Mouse (Mus musculus) G1E-ER4 (cell line): Measurements from ENCODE around the gene Hist1h3i. TPM values are rescaled to one million over a fixed set of nuclear protein-coding genes. Genes with fewer than 3 reads are reported as not detected.
"Not testable (repeated sequence)": the region's sequence is repeated elsewhere in the genome, so short reads cannot be mapped to it uniquely, and the experiment has no call there.

Experiments used
- GATA1 ChIP-seq: IDR thresholded peaks from one replicate; pipeline ENCODE4 v1.8.0; 2012; ENCODE audit warnings: low read length, inconsistent platforms
- polyA plus RNA-seq: library from polyadenylated mRNA; stranded (reverse); fragments of >175 nt; gene quantifications from 2 replicates; pipeline ENCODE4 v1.2.3, GENCODE M21; 2012

Gene Hist1h3i
- 36.7 and 37.8 TPM in 2 replicates for polyA plus RNA-seq

DNA sequence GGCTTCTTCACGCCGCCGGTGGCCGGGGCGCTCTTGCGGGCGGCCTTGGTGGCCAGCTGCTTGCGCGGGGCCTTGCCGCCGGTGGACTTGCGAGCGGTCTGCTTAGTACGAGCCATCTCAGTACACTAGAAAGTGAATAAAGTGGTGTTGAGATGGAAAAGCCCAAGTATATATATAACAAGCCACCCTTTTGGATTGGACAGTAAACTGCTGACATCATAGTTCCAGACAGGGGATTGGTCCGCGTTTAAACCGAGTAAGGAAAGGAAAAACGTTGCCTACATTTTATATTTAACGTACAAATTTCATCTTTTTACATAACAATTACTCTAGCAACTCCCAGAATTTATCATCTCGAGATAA lies at the start of gene Hist1h3i:
Gene Hist1h3i, minus strand, starts transcription at position 116 of the 363 bp plus-strand sequence.
- no peak for TF ChIP-seq GATA1

DNA sequence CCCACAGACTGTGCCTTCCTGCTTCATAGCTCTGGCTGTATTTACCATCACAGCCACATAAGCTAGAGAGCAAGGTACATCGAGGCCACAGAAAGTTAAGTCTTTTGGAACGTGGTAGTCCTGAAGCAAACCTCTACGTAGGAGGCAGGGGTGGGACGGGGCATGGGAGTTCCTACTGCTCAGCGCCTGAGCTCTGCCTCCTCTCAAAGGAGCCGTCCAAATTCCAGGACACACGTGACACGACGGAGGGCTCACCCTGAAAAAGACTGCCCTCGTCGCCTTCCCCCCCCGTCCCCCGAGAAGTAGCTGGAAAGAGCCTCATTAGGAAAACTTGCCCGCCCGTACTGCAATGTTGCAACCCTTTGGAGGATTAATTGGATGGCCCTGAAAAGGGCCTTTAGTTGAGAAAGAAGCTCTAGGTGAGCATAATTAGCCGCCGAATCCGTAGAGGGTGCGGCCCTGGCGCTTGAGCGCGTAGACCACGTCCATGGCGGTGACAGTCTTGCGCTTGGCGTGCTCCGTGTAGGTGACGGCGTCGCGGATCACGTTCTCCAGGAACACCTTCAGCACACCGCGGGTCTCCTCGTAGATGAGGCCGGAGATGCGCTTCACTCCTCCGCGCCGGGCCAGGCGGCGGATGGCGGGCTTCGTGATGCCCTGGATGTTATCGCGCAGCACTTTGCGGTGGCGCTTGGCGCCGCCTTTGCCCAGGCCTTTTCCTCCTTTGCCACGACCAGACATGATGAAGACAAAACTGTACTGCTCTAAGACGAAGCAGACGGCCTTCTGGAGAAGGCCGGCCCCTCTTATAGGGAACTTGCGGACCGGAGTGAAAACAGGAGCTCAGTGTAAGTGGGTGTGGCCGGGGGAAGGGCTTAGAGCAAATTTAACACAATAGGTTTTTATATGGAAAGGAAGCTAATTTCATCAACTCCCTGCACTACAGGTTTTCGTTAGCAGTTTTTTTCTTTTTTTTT lies 48.5 kb upstream of the Hist1h3i start, which contains the start of gene Hist1h4n:
Gene Hist1h4n, minus strand, starts transcription at position 779 of the 977 bp plus-strand sequence.
- TF ChIP-seq GATA1: not testable (repeated sequence)

DNA sequence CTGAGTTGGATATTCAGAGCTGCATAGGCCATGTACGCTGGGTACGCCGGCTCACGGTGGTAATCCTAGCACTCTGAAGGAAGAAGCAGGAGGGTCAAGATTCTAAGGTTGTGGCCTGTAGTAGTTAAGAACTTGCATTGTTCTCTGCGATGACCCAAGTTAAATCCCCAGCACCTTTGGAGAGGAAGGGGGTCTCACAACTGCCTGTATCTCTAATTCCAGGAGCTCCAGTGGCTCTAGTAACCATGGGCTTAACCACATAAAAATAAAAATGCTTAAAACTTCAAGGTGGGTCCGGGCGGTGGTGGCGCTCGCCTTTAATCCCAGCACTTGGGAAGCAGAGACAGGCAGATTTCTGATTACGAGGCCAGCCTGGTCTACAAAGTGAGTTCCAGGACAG lies 47.2 kb upstream of the Hist1h3i start:
- TF ChIP-seq GATA1: no peak

DNA sequence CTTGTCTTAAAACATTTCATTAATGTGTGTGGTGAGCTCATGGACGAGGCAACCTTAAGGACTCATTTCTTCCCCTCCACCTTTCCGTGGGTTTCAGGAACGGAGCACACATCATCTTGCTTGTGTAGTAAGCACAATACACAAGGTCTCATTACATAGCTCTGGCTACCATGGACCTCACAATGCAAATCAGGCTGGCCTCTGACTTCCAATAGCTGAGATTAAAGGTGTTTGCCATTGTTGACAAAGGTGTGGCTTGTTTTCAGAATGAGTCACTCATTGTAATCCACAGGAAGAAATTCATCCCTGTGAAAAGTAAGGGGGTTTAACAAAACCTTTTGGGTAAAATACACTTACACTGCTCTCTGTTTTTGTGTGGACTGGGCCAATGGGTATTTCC lies 45.3 kb upstream of the Hist1h3i start:
- no peak for TF ChIP-seq GATA1

DNA sequence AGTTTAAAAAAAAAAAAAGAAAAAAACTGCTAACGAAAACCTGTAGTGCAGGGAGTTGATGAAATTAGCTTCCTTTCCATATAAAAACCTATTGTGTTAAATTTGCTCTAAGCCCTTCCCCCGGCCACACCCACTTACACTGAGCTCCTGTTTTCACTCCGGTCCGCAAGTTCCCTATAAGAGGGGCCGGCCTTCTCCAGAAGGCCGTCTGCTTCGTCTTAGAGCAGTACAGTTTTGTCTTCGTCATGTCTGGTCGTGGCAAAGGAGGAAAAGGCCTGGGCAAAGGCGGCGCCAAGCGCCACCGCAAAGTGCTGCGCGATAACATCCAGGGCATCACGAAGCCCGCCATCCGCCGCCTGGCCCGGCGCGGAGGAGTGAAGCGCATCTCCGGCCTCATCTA lies 28.4 kb upstream of the Hist1h3i start, which contains the start of gene Hist1h4m:
Gene Hist1h4m, plus strand, starts transcription at position 208 of the 400 bp plus-strand sequence.
- TF ChIP-seq GATA1: not testable (repeated sequence)

DNA sequence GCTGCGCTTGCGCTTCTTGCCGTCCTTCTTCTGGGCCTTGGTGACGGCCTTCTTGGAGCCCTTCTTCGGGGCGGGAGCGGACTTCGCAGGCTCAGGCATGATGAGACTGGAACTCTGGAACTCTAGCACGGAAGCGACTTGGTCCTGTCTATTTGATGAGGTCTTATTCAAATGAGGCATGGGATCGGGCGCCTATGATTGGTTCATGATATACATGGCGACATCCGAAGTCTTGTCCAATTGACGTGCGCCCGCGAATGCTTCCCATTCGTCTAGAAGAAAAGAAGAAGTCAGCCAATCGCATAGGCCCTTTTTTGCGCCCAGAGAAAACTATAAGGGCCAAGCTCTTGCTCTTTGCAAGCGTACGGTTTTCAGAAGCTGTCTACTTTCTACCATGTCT lies 26.9 kb upstream of the Hist1h3i start, which contains the start of the genes Hist1h2bq and Hist1h2ao:
Gene Hist1h2bq, minus strand, starts transcription at position 125 of the 400 bp plus-strand sequence.
Gene Hist1h2ao, plus strand, starts transcription at position 393 of the 400 bp plus-strand sequence.
- not testable (repeated sequence) for TF ChIP-seq GATA1

DNA sequence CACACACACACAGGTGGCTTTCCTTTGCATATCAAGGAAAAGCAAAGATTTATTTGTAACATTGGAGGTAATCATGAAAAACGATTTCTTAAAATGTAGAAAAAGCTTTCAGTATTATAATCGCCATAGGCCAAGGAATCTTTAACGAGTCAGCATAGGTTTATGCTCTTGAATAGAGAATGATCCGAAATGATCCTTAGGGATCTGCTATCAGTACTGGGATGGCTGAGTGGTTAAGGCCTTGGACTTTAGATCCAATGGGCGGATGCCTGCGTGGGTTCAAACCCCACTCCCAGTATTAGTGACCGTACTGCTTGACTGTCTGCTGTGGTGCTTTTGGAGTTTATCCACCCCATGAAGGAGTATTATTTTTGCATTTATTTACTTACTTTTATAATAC lies 12.4 kb upstream of the Hist1h3i start:
- TF ChIP-seq GATA1: no peak

DNA sequence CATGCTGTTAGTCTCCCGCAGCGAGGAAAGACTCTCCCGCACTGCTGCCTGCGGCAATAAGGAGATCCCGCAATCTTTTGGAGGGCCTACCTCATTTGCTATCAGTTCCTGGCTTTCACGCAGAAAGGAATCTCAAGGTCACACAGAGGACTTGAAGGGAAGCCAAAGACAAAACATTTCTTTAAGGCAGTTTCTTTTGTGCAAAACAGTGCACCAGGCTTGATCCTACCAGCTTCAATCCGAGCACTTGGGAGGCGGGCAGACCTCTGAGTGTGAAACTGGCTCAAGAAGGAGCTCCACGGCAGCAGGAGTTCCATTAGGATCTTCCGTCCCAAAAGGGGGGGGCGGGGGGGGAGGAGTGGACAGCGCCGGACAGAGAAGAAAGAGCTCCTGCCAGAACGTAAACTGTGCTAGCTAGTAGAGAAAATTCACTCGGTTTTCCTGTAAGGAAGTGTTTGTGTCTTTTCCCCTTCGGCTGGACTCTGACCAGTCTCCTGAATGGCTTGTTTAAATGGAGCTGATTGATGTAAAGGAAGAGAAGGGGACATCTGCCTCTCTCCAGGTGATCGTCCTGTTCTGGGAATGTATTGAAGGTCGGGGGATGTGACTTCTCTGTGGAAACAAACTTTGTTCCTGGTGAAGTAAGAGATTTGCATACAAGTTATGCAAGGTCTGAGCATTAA lies 7.6 kb upstream of the Hist1h3i start:
- TF ChIP-seq GATA1: no peak

DNA sequence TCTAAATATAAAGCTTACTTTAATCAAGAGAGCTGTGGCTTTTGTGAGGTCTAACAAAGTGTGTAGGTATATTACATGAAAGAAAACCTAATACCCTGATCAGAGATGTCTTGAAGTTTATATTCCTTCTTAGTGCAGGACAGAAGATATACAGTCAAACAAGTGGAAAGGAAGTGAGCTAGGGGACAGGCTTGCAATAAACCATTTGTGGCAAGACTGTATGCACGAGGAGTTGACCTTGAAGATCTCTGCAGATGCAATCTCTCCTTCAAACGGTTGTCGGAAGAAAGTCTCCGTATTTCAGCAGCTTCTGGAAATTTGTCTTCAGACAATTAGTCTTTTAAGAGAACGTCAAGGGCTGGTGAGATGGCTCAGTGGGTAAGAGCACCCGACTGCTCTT lies 6.8 kb upstream of the Hist1h3i start:
- no peak for TF ChIP-seq GATA1

DNA sequence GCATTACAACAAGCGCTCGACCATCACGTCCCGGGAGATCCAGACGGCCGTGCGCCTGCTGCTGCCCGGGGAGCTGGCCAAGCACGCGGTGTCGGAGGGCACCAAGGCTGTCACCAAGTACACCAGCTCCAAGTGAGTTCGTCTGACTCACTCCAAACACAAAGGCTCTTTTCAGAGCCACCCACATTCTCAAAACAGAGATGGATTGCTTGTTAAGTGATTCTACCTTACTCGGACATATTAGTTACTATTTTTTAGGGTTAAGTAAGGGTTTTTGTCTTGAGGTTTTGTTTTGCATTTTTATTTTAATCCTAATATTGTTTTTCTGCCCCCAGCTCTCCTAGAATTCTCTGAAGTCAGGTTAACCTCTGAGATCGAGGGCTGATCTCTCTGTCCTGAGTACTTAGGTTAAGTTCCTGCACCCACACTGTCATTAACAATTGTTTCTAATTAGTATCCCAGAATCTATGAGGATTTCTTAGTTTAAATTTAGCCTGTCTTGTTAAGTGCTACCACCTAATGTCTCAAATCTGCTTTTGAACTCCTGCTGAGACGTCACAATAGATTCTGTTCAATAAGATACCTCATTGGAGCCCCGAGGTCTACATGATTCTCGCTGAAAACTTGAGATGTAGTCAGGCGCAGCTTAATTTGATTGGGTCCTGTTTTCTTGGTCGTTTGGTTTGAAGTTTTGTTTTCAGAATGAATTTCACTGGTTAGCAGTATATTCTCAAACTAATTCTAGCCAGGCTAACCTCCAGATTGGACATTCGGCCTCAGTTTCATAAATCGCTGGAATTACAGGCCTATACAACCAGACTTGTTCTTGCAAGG lies 4.8 kb upstream of the Hist1h3i start:
- TF ChIP-seq GATA1: no peak

DNA sequence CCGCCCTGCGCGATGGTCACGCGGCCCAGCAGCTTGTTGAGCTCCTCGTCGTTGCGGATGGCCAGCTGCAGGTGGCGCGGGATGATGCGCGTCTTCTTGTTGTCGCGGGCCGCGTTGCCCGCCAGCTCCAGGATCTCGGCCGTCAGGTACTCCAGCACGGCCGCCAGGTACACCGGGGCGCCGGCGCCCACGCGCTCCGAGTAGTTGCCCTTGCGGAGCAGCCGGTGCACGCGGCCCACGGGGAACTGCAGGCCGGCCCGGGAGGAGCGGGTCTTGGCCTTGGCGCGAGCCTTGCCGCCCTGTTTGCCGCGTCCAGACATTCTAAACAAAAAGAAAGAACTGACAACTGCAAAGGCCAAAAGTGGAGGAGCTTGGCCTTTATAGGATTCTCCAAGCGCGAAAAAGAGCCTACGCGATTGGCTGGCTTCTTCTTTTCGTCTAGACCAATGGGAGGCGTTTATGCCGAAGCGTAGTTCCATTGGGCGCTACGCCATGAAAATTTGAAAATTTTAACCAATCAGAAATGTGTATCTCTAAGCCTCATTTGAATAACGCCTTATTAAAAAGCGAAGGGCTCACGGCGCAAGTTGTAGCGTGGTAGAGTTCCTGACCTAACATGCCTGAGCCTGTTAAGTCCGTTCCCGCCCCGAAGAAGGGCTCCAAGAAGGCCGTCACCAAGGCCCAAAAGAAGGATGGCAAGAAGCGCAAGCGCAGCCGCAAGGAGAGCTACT lies 3.9 kb upstream of the Hist1h3i start, which contains the start of the genes Hist1h2an and Hist1h2bp:
Gene Hist1h2an, minus strand, starts transcription at position 320 of the 731 bp plus-strand sequence.
Gene Hist1h2bp, plus strand, starts transcription at position 563 of the 731 bp plus-strand sequence.
- TF ChIP-seq GATA1: not testable (repeated sequence)

DNA sequence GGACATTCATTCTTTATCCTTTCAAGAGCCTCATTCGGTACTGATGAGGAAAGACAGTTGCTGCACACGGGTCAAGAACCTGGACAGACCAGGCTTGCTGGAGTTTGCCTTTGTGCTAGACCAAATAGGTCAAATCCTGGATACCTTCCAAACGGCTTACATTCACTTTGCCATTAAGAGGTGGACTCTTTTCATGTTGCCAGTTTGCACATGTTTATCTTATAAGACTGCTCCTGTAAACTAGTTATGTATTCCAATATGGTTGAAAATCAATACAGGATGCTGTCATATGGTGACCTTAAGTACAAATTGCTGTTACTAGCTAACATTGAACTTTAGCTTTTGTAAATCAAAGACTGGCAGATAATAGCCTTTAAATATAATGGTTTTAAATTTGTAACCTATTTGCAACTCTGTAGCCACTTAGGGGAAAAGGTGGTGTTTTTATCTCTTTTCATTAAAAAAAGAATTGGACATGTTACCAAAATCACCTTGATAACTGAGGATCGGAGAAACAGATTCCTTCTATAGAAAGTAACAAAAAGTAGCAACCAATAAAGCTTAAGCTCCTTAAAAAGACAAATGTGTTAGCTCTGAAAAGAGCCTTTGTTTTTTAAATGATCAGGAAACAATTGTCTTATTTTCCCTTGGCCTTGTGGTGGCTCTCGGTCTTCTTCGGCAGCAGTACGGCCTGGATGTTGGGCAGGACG lies 3.2 kb upstream of the Hist1h3i start:
- no peak for TF ChIP-seq GATA1

DNA sequence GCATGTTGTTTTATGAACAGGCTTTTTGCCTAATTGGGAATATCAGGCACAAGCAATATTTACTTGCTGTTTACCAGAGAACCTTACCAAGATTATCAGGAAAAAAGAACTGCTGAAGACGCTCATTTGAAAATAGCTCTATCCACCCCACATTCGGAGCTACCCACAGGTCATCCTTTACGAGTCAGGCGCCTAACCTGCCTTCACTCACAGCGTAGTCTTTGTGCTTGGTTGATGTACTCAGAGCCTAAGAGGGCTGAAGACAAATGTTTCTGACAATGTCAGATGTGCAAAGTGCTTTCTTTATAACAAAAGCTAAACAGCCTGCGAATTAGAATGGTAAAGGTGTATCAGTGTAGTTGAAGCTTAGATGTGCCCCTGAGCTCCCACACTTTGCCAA lies 1.1 kb upstream of the Hist1h3i start:
- no peak for TF ChIP-seq GATA1

DNA sequence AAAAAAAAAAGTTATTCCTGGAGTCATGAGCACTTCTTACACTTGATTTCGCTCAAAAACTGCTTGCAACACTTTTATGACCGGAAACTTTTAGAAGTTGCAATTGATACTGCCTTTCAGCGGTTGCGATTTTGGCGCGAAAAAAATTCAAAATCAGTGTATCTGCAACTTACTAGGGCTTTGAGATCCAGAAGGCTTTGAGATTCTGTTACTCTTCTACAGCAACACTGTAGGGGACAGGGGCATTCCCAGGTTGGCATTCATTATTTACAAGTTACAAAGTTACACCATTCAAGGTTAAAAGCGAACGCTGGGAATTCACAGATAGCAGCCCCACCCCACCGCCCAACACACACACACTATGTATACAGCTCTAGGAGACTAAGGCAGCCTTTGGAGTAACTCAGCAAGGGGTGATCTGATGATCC lies 578 bp upstream of the Hist1h3i start:
- TF ChIP-seq GATA1: no peak
